Mouse (Mus musculus): ENCODE results near the gene Ehmt2. TPM values are rescaled to one million over a fixed set of nuclear protein-coding genes. Genes with fewer than 3 reads are reported as not detected.

Gene Ehmt2
- polyA plus RNA-seq, 1 experiment = 130 TPM

GRCm38 (mm10) chr17:34960702-34961493 lies 62.6 kb downstream of the Ehmt2 start:
- TF ChIP-seq CTCF (IDR thresholded peaks at IDR 0.05; ENCODE audit: insufficient read depth, low read depth, low read length) = no peak
- no peak for TF ChIP-seq POLR2A (IDR thresholded peaks at IDR 0.05; ENCODE audit: insufficient read depth, low read depth, low read length)
- H3K4me3 ChIP-seq (ENCODE audit: insufficient read depth, low read depth, low read length) = no peak overlapping the region
- peaks cover 8% of the 10 kb centered on the region; the same call in 1 of the 2 replicates for H3K4me1 ChIP-seq (ENCODE audit: control insufficient read depth, insufficient read depth, low read length)
- no peak overlapping the region for H3K27ac ChIP-seq (ENCODE audit: insufficient read depth, low read depth, low read length)

DNA sequence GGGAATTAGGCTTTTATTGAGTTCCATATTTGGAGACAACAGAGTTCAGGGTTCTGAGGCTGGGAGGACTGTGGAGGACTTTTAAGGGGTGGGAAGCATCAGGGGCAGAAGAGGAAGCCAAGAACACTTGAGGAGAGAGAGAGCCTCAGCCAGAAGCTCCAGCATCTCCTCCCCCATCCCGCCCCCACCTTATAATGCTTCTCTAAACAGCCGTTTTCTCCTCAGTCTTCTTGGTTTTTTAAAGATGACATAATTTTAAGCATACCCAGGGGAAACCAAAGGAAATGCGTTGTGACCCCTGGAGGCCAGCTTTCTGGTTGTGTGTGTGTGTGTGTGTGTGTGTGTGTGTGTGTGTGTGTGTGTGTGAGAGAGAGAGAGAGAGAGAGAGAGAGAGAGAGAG lies 63.9 kb downstream of the Ehmt2 start:
- TF ChIP-seq CTCF (IDR thresholded peaks at IDR 0.05; ENCODE audit: insufficient read depth, low read depth, low read length) (no peak), POLR2A (IDR thresholded peaks at IDR 0.05; ENCODE audit: insufficient read depth, low read depth, low read length) (no peak)
- WGBS = 39% methylated on average over 3 of the region's 3 CpGs
- H3K4me1 ChIP-seq (ENCODE audit: control insufficient read depth, insufficient read depth, low read length) = peaks cover 7% of the 10 kb centered on the region; the same call in 1 of the 2 replicates
- no peak overlapping the region for H3K27ac ChIP-seq (ENCODE audit: insufficient read depth, low read depth, low read length)
- no peak overlapping the region for H3K4me3 ChIP-seq (ENCODE audit: insufficient read depth, low read depth, low read length)

DNA sequence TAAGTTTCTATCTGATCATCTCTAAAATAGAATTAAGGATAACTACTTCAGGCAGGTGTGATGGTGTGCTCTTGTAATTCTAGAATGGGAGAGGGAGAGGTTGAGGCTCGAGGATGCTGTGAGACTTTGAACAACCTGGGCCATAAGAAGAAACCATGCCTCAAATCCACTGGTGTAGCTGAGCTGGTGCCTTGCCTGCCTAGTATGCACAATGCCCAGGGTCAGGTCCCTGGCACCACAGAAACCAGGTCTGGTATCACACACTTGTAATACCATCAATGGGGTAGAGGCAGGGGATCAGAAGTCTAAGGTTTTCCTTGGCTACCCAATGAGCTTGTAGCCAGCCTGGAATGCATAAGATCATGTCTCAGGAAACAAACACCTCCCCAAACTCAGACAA lies 64.6 kb downstream of the Ehmt2 start:
- no peak overlapping the region for H3K27ac ChIP-seq (ENCODE audit: insufficient read depth, low read depth, low read length)
- TF ChIP-seq CTCF (IDR thresholded peaks at IDR 0.05; ENCODE audit: insufficient read depth, low read depth, low read length) (no peak), POLR2A (IDR thresholded peaks at IDR 0.05; ENCODE audit: insufficient read depth, low read depth, low read length) (no peak)
- no peak overlapping the region for H3K4me3 ChIP-seq (ENCODE audit: insufficient read depth, low read depth, low read length)
- WGBS = 74% methylated on average over 1 of the region's 1 CpGs
- H3K4me1 ChIP-seq (ENCODE audit: control insufficient read depth, insufficient read depth, low read length) = peaks cover 6% of the 10 kb centered on the region; the same call in 1 of the 2 replicates

Other genes starting within 250 kb of the Ehmt2 start
- not detected in 2 replicates for gene Tnxb, start 227.9 kb upstream of the Ehmt2 start, polyA plus RNA-seq (2012; ENCODE audit: insufficient read depth, insufficient read length, low replicate concordance, missing spikeins)
- gene C4b, start 154.6 kb upstream of the Ehmt2 start, polyA plus RNA-seq (2012; ENCODE audit: insufficient read depth, insufficient read length, low replicate concordance, missing spikeins) = not detected in 2 replicates
- gene Cyp21a1, start 93.9 kb upstream of the Ehmt2 start, polyA plus RNA-seq (2012; ENCODE audit: insufficient read depth, insufficient read length, low replicate concordance, missing spikeins) = not detected in 2 replicates
- not detected in 2 replicates for gene Stk19, start 61.5 kb upstream of the Ehmt2 start, polyA plus RNA-seq (2012; ENCODE audit: insufficient read depth, insufficient read length, low replicate concordance, missing spikeins)
- gene Dxo, start 61.5 kb upstream of the Ehmt2 start, polyA plus RNA-seq (2012; ENCODE audit: insufficient read depth, insufficient read length, low replicate concordance, missing spikeins) = not detected in 2 replicates
- gene Skiv2l, start 48.3 kb upstream of the Ehmt2 start, polyA plus RNA-seq (2012; ENCODE audit: insufficient read depth, insufficient read length, low replicate concordance, missing spikeins) = not detected in 2 replicates
- not detected in 2 replicates for gene Nelfe, start 48.1 kb upstream of the Ehmt2 start, polyA plus RNA-seq (2012; ENCODE audit: insufficient read depth, insufficient read length, low replicate concordance, missing spikeins)
- gene Cfb, start 36.0 kb upstream of the Ehmt2 start, polyA plus RNA-seq (2012; ENCODE audit: insufficient read depth, insufficient read length, low replicate concordance, missing spikeins) = not detected in 2 replicates
- gene Zbtb12, start 19.0 kb upstream of the Ehmt2 start, polyA plus RNA-seq (2012; ENCODE audit: insufficient read depth, insufficient read length, low replicate concordance, missing spikeins) = not detected in 2 replicates
- gene Gm20547, start 16.4 kb upstream of the Ehmt2 start, polyA plus RNA-seq (2012; ENCODE audit: insufficient read depth, insufficient read length, low replicate concordance, missing spikeins) = not detected in 2 replicates
- not detected in 2 replicates for gene C2, start 204 bp upstream of the Ehmt2 start, polyA plus RNA-seq (2012; ENCODE audit: insufficient read depth, insufficient read length, low replicate concordance, missing spikeins)
- gene Slc44a4, start 16.0 kb downstream of the Ehmt2 start, polyA plus RNA-seq (2012; ENCODE audit: insufficient read depth, insufficient read length, low replicate concordance, missing spikeins) = not detected in 2 replicates
- gene Neu1, start 32.8 kb downstream of the Ehmt2 start, polyA plus RNA-seq (2012; ENCODE audit: insufficient read depth, insufficient read length, low replicate concordance, missing spikeins) = not detected in 2 replicates
- gene Hspa1b, start 60.8 kb downstream of the Ehmt2 start, polyA plus RNA-seq (2012; ENCODE audit: insufficient read depth, insufficient read length, low replicate concordance, missing spikeins) = not detected in 2 replicates
- gene Gm20481, start 71.4 kb downstream of the Ehmt2 start, polyA plus RNA-seq (2012; ENCODE audit: insufficient read depth, insufficient read length, low replicate concordance, missing spikeins) = not detected in 2 replicates
- gene Hspa1a, start 73.7 kb downstream of the Ehmt2 start, polyA plus RNA-seq (2012; ENCODE audit: insufficient read depth, insufficient read length, low replicate concordance, missing spikeins) = not detected in 2 replicates
- not detected in 2 replicates for gene Hspa1l, start 74.2 kb downstream of the Ehmt2 start, polyA plus RNA-seq (2012; ENCODE audit: insufficient read depth, insufficient read length, low replicate concordance, missing spikeins)
- gene Lsm2, start 83.4 kb downstream of the Ehmt2 start, polyA plus RNA-seq (2012; ENCODE audit: insufficient read depth, insufficient read length, low replicate concordance, missing spikeins) = not detected in 2 replicates
- not detected in 2 replicates for gene Vars, start 102.5 kb downstream of the Ehmt2 start, polyA plus RNA-seq (2012; ENCODE audit: insufficient read depth, insufficient read length, low replicate concordance, missing spikeins)
- not detected in 2 replicates for gene Vwa7, start 118.1 kb downstream of the Ehmt2 start, polyA plus RNA-seq (2012; ENCODE audit: insufficient read depth, insufficient read length, low replicate concordance, missing spikeins)
- not detected in 2 replicates for gene Sapcd1, start 129.5 kb downstream of the Ehmt2 start, polyA plus RNA-seq (2012; ENCODE audit: insufficient read depth, insufficient read length, low replicate concordance, missing spikeins)
- not detected in 2 replicates for gene Msh5, start 148.3 kb downstream of the Ehmt2 start, polyA plus RNA-seq (2012; ENCODE audit: insufficient read depth, insufficient read length, low replicate concordance, missing spikeins)
- not detected in 2 replicates for gene Clic1, start 151.5 kb downstream of the Ehmt2 start, polyA plus RNA-seq (2012; ENCODE audit: insufficient read depth, insufficient read length, low replicate concordance, missing spikeins)
- not detected in 2 replicates for gene Ddah2, start 160.6 kb downstream of the Ehmt2 start, polyA plus RNA-seq (2012; ENCODE audit: insufficient read depth, insufficient read length, low replicate concordance, missing spikeins)
- gene Ly6g6c, start 166.9 kb downstream of the Ehmt2 start, polyA plus RNA-seq (2012; ENCODE audit: insufficient read depth, insufficient read length, low replicate concordance, missing spikeins) = not detected in 2 replicates
- not detected in 2 replicates for gene Mpig6b, start 167.7 kb downstream of the Ehmt2 start, polyA plus RNA-seq (2012; ENCODE audit: insufficient read depth, insufficient read length, low replicate concordance, missing spikeins)
- not detected in 2 replicates for gene Ly6g6e, start 178.4 kb downstream of the Ehmt2 start, polyA plus RNA-seq (2012; ENCODE audit: insufficient read depth, insufficient read length, low replicate concordance, missing spikeins)
- gene Ly6g6d, start 179.6 kb downstream of the Ehmt2 start, polyA plus RNA-seq (2012; ENCODE audit: insufficient read depth, insufficient read length, low replicate concordance, missing spikeins) = not detected in 2 replicates
- gene Ly6g6f, start 187.1 kb downstream of the Ehmt2 start, polyA plus RNA-seq (2012; ENCODE audit: insufficient read depth, insufficient read length, low replicate concordance, missing spikeins) = not detected in 2 replicates
- not detected in 2 replicates for gene Abhd16a, start 190.8 kb downstream of the Ehmt2 start, polyA plus RNA-seq (2012; ENCODE audit: insufficient read depth, insufficient read length, low replicate concordance, missing spikeins)
- gene Ly6g5c, start 209.8 kb downstream of the Ehmt2 start, polyA plus RNA-seq (2012; ENCODE audit: insufficient read depth, insufficient read length, low replicate concordance, missing spikeins) = not detected in 2 replicates
- not detected in 2 replicates for gene Ly6g5b, start 217.0 kb downstream of the Ehmt2 start, polyA plus RNA-seq (2012; ENCODE audit: insufficient read depth, insufficient read length, low replicate concordance, missing spikeins)
- gene Gpank1, start 223.0 kb downstream of the Ehmt2 start, polyA plus RNA-seq (2012; ENCODE audit: insufficient read depth, insufficient read length, low replicate concordance, missing spikeins) = not detected in 2 replicates
- gene Csnk2b, start 223.6 kb downstream of the Ehmt2 start, polyA plus RNA-seq (2012; ENCODE audit: insufficient read depth, insufficient read length, low replicate concordance, missing spikeins) = not detected in 2 replicates
- not detected in 2 replicates for gene D17H6S53E, start 227.9 kb downstream of the Ehmt2 start, polyA plus RNA-seq (2012; ENCODE audit: insufficient read depth, insufficient read length, low replicate concordance, missing spikeins)
- not detected in 2 replicates for gene Apom, start 233.6 kb downstream of the Ehmt2 start, polyA plus RNA-seq (2012; ENCODE audit: insufficient read depth, insufficient read length, low replicate concordance, missing spikeins)
- gene Bag6, start 236.7 kb downstream of the Ehmt2 start, polyA plus RNA-seq (2012; ENCODE audit: insufficient read depth, insufficient read length, low replicate concordance, missing spikeins) = 684 TPM in 1 of 2 replicates, not detected in the other